ENCODE assay signal across 25 mouse cellular contexts in genomic region chr10:112080044-112080443, GRCm38 (mm10). TPM values are rescaled to one million over a fixed set of nuclear protein-coding genes. Genes with fewer than 3 reads are reported as not detected.
"Had no signal": no experiment of that assay in that cellular context is flagged by ENCODE, and none has a peak within 500 bp of the region (broad histone marks: within the 10 kb centered on the region; RNA-seq: fewer than 3 reads in every experiment).

No protein-coding gene starts in this region.

- DNase-seq: gastrocnemius, adult 2 months; gastrocnemius, postnatal 10 days; gastrocnemius, postnatal 25 days; heart, adult 11 months; heart, adult 2 months; heart, postnatal 14 days; heart, postnatal 36 days; kidney, adult 18-20 months; kidney, adult 8-10 months; kidney, postnatal 10 days; kidney, postnatal 25 days; kidney, postnatal 4 days had no signal

- ATAC-seq: inflammation-experienced regulatory T-cells, adult 6 months; intestine, embryonic 15.5 days; intestine, postnatal 0 days; liver, embryonic 12.5 days had no signal

RNA-seq across cellular contexts. Expression of gene Glipr1l2, which starts 3.1 kb away (rescaled TPM):
- total RNA-seq: gastrocnemius, adult 2 months; gastrocnemius, postnatal 10 days; gastrocnemius, postnatal 25 days; gastrocnemius, postnatal 4 days; heart, adult 2 months; heart, postnatal 14 days; heart, postnatal 36 days; hematopoietic stem cell, adult 5-6 weeks; layer of hippocampus, adult 2 months; layer of hippocampus, postnatal 10 days; layer of hippocampus, postnatal 25 days; left cerebral cortex, adult 2 months; left cerebral cortex, postnatal 14 days; left cerebral cortex, postnatal 36 days; liver, adult 2 months had no signal

RNA-seq across cellular contexts. Expression of gene Glipr1l1, which starts 20.1 kb away (rescaled TPM):
- total RNA-seq: gastrocnemius, adult 2 months; gastrocnemius, postnatal 10 days; gastrocnemius, postnatal 25 days; gastrocnemius, postnatal 4 days; heart, adult 2 months; heart, postnatal 14 days; heart, postnatal 36 days; hematopoietic stem cell, adult 5-6 weeks; layer of hippocampus, adult 2 months; layer of hippocampus, postnatal 10 days; layer of hippocampus, postnatal 25 days; left cerebral cortex, adult 2 months; left cerebral cortex, postnatal 14 days; left cerebral cortex, postnatal 36 days; liver, adult 2 months had no signal
